Mouse (Mus musculus) urinary bladder, adult 2 months (tissue): ENCODE data around the gene Zfand5. TPM values are rescaled to one million over a fixed set of nuclear protein-coding genes. Genes with fewer than 3 reads are reported as not detected.
"Not testable (repeated sequence)": the region's sequence is repeated elsewhere in the genome, so short reads cannot be mapped to it uniquely, and the experiment has no call there.

ENCODE experiments used
- DNase-seq: peaks from one replicate; pipeline ENCODE4 v3.0.0; 2022; ENCODE audit warnings: low spot score
- polyA plus RNA-seq: library from polyadenylated mRNA; depleted of rRNA; stranded (reverse); fragments of >200 nt; gene quantifications from 2 replicates; pipeline ENCODE4 v1.2.3, GENCODE M21; 2012; rRNA removed

Gene Zfand5
- 85.7 and 95.0 TPM in 2 replicates for polyA plus RNA-seq

DNA sequence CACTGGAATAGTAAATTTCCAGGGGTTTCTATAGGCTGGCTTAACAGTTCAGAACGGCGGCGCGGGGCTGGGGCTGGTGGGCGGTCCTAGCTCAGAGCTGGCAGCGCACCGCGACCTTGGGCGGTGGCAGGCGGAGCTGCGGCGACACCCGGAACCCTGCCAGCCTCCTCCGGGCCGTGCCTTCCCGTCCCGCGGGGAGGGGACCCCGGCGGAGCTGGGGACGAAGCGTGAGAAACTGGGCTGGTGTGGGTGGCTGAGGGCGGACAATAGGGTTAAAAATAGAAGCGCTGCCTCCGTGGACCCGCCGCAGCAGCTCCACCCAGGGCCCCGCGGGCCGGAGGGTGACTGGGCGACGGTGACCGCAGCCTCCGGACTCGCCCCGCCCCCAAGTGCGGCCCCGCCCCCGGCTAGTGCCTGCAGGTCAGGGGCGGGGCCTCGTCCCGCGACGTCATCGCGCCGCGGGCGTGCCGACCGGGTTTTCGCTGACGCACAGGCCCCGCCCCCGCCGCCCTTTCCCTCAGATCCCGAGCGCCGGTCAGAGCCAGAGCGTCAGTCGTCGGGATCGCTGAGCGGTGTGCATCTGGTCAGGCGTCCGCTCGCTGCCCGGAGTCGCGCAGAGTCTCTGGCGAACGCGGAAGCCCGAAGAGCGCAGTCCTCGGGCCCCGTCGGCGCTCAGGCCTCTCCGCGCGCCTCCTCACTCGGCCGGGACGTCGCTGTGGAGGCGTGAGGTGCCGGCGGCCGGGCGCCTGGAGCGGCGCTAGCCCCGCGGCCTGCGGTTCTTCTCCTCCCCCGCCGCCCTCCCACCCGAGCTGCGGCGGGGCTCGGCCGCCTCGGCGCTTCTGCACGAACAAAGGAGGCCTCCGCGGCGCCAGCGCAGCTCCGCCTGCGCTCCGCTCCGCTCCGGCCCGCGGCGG is at the start of gene Zfand5:
Gene Zfand5, plus strand, starts transcription at position 538 of the 914 bp plus-strand sequence.
- peak; percentile 99 for DNase-seq

DNA sequence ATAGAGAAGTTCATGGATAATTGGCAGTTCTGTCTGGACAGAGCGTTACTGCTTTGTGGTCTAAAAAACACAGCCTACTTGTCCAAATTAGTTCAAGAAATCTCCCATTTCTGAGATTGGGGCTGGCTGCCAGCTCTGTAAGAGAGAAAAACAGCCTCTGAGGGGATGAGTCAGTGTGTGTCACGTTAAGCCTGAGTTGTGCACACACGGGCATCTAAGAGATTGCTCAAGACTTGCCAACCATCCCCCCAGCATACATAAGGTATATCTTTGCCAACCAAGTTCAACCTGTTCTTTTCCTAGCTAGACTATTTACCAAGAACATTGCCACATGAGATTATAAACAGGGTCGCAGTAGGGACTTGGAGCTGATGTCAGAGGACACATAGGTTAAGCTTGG is 44.9 kb upstream of the Zfand5 start:
- DNase-seq, result no peak

DNA sequence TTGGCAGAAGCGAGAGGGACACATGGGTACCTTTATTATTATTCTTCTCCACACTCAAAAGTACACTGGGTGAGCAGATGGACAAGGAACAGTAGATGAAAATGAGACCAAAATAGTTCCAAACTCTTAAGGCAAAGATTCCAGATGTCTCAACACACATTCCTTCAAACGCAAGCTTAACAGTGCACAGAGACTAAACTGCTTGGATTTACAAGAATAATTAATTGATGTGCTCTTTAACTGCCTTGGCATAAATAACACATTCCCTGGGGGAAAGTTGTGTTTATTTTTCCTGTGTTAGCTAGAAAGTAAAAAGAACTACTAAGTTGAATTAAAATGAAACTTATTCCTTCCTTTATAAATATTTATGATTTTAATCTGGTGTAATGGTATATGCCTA is 44.3 kb upstream of the Zfand5 start:
- no peak for DNase-seq

DNA sequence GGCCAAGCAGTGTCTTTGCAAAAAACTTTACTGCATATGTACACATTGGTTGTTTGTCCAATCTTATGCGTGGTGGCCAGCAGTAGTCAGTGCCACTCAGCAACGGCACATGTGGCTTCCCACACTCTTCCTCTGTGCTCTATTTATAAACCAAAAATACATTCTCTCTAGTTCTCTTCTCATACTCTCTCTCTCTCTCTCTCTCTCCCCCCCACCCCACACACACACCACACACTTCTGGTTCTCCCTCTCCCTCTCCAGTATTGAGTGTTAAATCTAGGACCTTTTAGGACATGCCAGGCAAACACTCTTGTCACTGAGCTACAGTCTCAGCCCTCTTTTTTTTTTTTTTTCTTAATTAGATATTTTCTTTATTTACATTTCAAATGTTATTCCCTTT is 23.3 kb upstream of the Zfand5 start:
- not testable (repeated sequence) for DNase-seq

DNA sequence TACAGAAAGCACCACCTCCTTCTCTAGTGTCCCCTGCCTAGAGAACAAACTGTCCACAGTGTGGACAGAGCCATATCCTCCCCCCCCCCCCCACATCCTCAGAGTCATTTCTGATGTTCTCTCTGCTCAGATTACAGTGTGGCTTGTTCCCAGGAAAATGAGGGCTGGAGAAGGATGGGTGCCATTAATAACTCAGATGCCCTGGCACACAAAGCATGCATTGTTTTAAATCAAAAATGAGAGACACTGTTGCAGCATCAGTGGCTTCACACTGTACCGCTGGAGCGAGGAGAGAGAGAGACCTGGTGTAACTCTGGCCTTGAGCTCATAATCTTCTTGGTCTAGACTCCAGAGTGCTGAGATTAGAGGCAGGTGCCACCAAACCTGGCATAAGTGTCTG is 18.2 kb upstream of the Zfand5 start:
- DNase-seq, result no peak

DNA sequence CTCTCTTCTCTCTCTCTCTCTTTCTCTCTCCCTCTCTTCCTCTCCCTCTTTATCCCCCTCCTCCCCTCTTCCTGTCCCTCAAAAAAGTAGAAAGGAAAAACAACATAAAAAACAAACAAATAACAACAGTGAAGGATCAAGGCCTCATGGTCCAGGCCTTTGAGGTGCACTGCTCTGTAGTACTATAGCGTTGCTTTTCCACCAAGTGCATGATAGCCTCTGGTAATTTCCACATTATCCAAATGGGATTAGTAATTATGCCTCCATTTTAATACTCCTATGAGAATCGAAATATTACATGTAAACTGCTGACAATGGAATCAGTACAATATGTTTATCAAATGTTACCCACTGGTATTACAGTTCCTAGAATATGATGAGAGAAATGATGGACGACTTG is 16.2 kb upstream of the Zfand5 start:
- DNase-seq, result no peak

DNA sequence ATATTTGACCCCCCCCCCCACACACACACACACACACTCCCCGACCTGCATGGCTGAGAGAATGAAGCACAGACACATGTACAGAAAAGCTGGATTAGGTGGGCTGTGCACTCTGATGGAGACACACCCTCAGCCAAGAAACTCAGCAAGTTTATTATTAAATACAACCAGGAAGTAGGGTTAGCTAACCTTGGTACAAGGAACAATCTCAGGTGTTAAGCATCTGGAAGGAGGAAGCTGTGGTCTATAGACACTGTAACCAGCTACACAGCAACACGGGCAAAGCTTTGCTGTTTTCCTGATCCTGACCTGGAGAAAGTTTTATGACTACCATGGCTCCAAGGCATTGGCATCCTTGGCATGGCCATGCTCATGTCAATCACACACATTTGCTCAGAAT is 12.6 kb upstream of the Zfand5 start:
- no peak for DNase-seq

DNA sequence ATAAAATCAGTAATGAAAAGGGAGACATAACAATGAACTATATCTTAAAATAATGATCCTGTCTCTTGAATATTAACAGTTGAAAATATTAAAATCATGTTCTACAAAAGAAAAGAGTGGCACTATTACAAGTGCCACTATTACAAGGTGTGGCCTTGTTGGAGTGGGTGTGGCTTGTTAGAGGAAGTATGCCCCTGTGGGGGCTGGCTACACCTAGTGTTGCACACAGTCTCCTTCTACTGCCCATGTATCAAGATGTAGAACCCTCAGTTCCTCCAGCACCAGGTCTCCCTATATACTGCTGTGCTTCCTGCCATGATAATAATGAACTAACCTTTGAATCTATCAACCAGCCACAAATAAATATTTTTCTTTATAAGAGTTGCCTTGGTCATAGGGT is 11.8 kb upstream of the Zfand5 start:
- DNase-seq, result no peak

DNA sequence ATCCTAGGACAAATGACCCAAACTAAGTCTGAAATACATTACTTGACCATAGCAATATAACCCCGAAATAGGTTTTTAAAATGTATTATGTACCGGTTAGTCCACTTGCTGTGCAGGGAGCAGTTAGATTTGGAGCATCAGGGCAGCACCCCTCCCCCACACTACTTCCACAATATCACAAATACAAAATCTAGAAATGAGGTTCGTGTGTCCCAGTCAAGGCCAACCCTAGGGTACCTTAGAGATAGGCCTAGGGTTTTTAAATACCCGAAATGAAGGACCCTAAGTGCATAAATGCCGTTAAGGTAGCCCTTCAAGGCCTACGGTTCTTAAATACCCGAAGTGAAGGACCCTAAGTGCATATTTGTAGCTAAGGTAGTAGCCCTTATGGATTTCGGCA is 892 bp upstream of the Zfand5 start:
- no peak for DNase-seq

DNA sequence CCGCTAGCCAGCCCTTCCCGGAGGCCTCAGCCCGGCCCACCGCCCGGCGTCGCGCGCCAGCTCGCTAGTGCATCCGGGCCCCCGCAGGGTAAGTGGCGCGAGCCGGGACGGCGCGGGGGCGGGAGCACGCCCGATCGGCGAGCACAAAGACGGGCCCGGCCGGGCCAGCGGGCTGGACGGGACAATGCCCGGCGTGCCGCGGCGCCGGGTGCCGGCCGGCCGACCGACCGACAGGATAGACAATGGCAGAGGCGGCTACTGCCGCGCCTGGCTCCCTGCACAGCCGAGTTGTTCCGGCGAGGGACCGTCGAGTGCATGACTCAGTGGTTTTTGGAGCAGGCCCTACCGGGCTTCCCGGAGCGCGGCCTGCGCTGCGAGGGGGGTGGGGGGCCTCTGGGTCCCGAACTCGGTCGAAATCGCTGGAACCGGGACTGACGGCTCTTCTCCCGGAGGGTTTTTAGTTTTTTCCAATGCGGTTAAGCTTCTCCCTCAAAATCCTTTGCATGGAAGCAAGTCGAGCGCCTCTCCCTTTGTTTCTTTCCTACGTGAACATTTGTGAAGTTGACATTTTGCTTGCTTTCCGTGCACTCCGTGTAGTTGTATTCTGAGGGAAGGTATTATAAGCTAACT is 692 bp downstream of the Zfand5 start:
- peak; percentile 73 for DNase-seq

DNA sequence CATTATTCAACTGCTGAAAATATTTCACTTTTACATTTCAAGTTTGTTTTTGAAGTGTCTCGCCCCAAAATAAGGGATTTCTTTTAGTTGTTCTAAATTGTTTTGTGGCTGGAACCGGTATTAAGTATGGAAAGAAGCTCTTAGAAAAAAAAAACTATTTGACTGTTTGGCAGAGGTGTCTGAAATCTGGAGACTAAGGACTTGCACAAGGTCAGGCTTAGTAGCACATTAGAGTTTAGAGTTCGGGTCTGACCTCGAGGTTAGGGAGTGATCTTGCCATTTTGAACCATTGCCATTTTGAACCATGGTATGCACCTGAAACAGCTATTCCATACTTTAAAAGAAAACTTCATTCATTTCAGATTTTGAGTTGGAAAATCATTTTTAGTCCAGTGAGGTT is 1.4 kb downstream of the Zfand5 start:
- no peak for DNase-seq

DNA sequence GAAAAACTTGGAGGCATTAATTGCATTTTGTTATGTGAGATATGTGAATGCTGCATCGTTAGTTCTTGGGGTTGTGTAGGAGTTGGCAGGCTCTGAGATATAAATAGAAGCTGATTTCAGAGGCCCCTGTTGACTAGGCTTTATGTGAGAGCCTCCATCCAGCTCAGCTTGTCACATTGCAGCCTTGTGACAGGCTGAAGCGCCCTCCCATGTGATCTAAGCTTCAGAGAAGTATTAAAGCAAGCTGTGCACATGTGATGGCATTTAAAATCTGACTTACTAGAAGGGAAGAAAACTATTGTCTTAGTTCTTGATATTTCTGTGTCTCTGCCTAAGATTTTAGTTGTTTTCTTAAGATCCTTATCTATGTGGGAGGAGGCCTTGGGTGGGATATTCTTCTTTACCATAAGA is 2.1 kb downstream of the Zfand5 start:
- DNase-seq, result peak; percentile 21

DNA sequence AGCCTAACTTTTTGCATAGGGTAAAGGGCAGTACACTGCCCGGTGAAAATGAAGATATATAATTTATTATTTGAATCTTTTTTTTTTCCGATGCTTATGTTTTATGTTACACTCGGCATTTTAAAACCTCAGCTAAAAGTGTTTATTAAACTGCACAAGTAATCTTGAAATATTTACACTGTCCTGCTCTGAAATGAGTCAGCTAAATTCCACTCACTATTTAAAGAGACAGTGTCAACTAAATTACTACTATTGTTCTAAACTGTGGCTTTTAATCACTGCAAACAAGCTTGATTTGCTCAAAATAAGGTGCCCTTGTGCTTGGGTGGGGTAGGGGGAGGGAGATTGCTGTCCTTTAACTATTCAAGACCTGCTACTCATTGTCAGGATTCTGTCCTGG is 2.6 kb downstream of the Zfand5 start:
- DNase-seq, result no peak

DNA sequence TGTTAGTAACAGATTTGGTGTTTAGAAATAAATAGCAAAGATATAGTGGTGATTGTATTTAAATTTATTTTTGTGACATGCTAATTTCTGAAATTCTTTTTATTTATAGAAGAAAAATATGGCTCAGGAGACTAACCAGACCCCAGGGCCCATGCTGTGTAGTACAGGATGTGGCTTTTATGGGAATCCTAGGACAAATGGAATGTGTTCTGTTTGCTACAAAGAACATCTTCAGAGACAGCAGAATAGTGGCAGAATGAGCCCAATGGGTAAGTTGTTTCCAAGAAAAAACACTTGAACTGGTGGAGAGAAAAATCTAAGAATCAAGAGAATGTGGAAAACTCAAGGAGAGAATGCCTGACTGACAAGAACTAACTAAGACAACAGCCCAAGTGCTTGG is 4.2 kb downstream of the Zfand5 start:
- no peak for DNase-seq

DNA sequence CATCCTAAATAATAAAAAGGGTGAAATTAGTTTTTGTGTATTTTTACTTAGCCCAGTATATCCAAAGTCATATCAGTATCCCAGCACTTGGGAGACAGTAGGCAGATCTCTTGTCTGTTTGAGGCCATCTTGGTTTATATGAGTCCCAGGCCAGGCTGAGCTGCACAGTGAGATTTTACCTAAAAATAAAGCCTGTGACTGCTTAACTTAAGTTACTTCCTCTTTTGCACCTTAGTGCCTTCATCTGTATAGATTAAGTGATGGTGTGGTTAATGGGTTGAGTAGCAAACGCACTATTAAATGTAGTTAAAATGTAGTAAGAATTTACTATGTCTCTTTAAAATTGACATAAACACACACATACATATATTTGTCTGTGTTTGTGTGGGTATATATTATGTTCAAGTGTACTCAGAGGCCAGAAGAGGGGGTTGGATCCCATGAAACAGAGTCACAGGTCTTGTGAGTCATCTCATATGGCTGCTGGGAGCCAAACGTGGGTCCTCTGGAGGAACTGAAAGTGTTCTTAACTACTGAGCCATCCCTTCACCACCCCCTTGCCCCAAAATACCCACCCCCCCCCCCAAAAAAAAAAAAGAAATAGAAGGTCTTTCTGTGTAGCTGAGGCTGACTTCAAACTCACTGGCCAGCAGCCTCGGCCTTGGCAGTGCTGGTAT is 14.5 kb downstream of the Zfand5 start:
- no peak for DNase-seq

DNA sequence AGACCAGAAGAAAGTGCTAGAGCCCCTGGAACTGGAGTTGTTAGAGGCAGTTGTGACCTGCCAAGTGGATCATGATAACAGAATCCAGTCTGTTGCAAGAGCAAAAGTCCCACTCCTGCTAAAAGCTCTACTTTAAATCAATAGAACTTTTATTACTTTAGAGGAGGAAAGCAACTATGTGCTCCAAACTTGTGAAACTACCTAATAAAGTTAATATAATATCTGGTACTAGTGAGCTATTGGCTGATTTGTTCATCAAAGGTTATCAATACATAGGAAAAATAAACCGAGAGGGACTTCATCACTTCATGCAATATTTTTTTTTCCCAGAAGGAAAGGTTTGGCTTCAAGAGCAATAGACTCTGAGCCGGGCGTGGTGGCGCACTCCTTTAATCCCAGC is 25.3 kb downstream of the Zfand5 start:
- no peak for DNase-seq

DNA sequence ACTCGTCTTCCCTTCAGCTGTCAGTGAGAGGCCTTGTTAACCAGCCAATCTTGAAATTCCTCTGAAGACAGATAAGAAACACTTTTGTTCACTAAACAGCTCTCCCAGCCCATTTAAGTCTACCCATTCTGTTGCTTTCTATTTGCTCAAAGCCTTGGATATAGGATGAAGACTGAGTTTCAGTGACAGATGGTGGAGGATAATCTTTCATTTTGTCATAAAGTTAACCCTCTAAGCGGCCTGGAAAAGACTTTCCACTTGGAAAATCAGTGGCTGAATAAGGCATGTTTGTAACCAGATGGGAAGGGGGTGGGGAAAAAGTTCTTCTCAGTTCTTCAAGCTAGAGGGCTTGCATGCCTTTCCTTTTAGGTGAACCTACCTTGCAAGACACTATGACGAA is 29.7 kb downstream of the Zfand5 start:
- no peak for DNase-seq

DNA sequence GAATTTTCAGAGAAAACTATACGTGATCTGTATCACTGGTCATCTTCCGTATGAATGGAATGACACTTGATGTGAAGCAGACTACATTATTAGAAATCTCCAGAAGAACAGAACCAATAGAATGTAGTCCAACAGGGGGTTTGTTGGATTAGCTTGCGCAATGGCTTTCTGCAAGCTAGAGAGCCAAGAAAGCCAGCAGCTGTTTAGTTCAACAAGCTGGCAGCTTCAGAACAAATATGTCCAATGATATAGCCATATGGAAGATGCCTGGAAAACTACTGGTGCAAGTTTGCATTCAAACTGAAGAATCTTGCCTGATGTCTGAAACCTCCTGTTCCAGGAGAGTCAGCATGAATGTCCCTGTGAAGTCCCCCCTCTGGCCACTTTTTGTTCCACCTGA is 35.7 kb downstream of the Zfand5 start:
- no peak for DNase-seq

DNA sequence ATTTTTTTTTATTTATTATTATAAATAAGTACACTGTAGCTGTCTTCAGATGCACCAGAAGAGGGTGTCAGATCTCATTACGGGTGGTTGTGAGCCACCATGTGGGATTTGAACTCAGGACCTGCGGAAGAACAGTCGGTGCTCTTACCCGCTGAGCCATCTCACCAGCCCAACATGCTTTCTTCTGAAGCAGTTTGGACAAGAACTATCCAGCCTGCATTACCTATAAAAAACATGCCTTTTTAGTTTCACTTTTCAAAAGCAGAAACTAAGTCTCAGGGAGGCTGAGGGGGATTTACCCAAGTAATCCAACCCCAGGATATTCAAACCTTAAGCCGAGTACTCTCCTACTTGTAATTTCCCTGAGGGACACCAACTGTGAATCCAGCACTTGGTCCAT is 38.3 kb downstream of the Zfand5 start:
- DNase-seq, result not testable (repeated sequence)

DNA sequence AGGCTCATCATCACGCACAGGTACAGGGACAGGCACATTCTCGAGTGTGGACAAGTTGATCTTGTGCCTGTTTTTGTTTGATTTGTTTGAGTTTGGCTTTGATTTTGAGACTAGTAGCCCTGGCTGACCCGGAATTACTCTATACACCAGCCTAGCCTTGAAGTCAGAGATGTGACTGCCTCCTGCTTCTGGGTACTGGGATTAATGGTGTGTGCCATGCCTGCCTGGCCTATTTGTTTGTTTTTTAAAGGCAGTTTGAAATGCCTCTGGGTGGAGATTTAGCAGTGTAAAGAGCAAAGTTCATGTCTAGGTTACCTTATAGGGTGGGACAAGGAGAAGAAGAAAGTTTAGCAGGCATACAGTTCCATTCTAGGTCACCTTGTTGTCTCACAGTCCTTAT is 43.6 kb downstream of the Zfand5 start:
- DNase-seq, result no peak

DNA sequence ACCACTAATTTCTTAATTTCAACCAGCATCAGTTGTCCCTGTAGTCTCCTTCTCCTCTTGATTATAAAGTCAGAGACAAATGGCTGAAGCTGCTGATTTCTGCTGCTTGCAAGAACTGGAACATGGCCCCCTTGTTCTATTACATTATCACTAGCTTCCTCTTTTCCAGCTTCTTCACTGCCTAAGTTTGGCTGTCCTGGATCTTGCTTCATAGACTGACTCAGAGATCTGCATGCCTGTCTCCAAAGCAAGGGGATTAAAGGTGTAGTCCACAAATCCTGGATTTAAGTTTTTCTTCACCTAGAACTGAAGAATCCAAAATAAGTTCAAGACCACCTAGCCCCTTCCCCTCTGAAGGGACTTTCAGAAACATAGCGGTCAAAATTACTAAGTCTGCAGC is 47.5 kb downstream of the Zfand5 start:
- DNase-seq, result no peak

DNA sequence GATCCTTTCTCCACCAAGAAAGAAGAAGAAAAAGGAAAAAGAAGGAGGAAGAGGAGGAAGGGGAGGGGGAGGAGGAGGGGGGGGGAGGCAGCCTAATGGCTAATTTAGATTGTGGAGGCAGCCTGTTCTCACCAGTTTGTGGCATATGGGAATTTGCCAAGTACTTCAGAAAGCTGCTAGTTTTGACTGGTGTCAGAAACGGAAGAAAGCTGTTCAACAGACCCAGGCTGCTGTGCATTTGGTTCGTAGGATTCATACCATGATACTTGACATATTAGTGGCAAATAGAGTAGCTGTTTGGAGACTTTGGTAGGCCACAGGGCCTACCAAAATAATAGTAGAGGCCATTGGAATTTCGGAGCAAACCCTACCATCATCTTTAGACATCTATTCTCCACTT is 53.3 kb downstream of the Zfand5 start:
- DNase-seq, result no peak

DNA sequence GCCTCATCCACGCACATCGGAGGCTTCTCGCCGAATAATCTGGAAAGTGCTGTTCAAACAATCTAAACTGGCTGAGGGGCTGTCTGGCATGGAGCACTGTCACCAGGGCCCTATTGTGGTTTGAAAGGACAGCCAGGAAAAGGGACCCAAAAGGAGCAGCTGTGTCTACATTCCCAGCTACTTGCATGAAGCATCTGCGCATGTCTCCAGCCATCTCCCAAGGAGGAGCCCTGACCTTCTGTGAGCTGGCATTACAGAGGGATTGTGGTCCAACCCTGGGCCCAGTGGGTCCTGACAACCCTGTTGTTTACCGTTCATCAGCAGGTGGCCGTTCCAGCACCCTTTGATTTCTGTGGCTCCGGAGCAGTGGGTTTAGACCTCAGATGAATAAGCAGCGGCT is 56.9 kb downstream of the Zfand5 start:
- DNase-seq, result no peak
